Mouse (Mus musculus) hindbrain, embryonic 10.5 days (tissue): ENCODE results near the gene Herc4. TPM values are rescaled to one million over a fixed set of nuclear protein-coding genes. Genes with fewer than 3 reads are reported as not detected.
"Not testable (repeated sequence)": the region's sequence is repeated elsewhere in the genome, so short reads cannot be mapped to it uniquely, and the experiment has no call there.

Experiments
- DNase-seq: peaks from one replicate; pipeline ENCODE4 v3.0.0-alpha.2; 2017; ENCODE audit warnings: low spot score
- H3K27ac ChIP-seq: fragments of 300-500 bp; sonication (generic); 2 replicates; pipeline ENCODE4 v1.5.1; 2016; ENCODE audit warnings: mild to moderate bottlenecking, moderate library complexity
- H3K27me3 ChIP-seq: fragments of 300-500 bp; sonication (generic); 2 replicates; pipeline ENCODE4 v1.6.1; 2016; ENCODE audit warnings: mild to moderate bottlenecking; ENCODE audit not compliant: poor library complexity, insufficient read depth, severe bottlenecking
- H3K36me3 ChIP-seq: fragments of 300-500 bp; sonication (generic); 2 replicates; pipeline ENCODE4 v1.6.1; 2016; ENCODE audit warnings: mild to moderate bottlenecking, moderate library complexity
- H3K4me1 ChIP-seq: fragments of 300-500 bp; sonication (generic); replicated peaks from 2 replicates; pipeline ENCODE4 v1.6.1; 2016; ENCODE audit warnings: mild to moderate bottlenecking
- H3K4me3 ChIP-seq: fragments of 300-500 bp; sonication (generic); 2 replicates; pipeline ENCODE4 v1.5.1; 2016; ENCODE audit warnings: mild to moderate bottlenecking, moderate library complexity
- H3K9me3 ChIP-seq: fragments of 300-500 bp; sonication (generic); 2 replicates; pipeline ENCODE4 v1.6.1; 2016; ENCODE audit warnings: mild to moderate bottlenecking, moderate library complexity
- WGBS: fragments of 180-500 bp; shearing (Covaris S2); methylation state at CpG from one replicate; pipeline ENCODE4 v1.1.7; 2016; 5-methylcytosine and 5-hydroxymethylcytosine counted together
- polyA plus RNA-seq: library from polyadenylated mRNA; unstranded; fragments of >200 nt; fragmentation: Nextera tagmentation; extraction: Ambion mirVana; gene quantifications from 2 replicates; pipeline ENCODE4 v1.2.1, GENCODE M21; 2016

Herc4 gene
- polyA plus RNA-seq, 1 experiment from 2014 or later: 41.8 TPM

- Histone ChIP-seq H3K27me3 (no peaks in the 10 kb centered on the region; the same call in 1 of the 2 replicates), H3K36me3 (peaks cover 32% of the 10 kb centered on the region), H3K4me1 (peaks cover 24% of the 10 kb centered on the region), H3K9me3 (no peaks in the 10 kb centered on the region), H3K27ac (peak overlapping the region; percentile 97), H3K4me3 (peak overlapping the region; percentile 76)
- WGBS: 2% methylated on average over 105 of the region's 113 CpGs
- peak; percentile 68 for DNase-seq
Measured at GRCm38 (mm10) chr10:63337951-63338836, 94.6 kb downstream of the Herc4 start.

GRCm38 (mm10) chr10:63338914-63339643 lies 95.5 kb downstream of the Herc4 start:
- Histone ChIP-seq H3K27ac (peak overlapping the region; percentile 97), H3K4me1 (peaks cover 24% of the 10 kb centered on the region), H3K27me3 (no peaks in the 10 kb centered on the region; the same call in 1 of the 2 replicates), H3K36me3 (peaks cover 23% of the 10 kb centered on the region), H3K4me3 (peak overlapping the region; percentile 76), H3K9me3 (no peaks in the 10 kb centered on the region)
- under 1% methylated on average over 71 of the region's 74 CpGs for WGBS
- DNase-seq: peak; percentile 90

GRCm38 (mm10) chr10:63341351-63341750 lies 97.7 kb downstream of the Herc4 start:
- DNase-seq: no peak
- no peaks in the 10 kb centered on the region; the same call in 1 of the 2 replicates for H3K27me3 ChIP-seq
- H3K9me3 ChIP-seq: no peaks in the 10 kb centered on the region
- H3K4me3 ChIP-seq: no peak overlapping the region
- H3K27ac ChIP-seq: no peak overlapping the region
- H3K4me1 ChIP-seq: peaks cover 19% of the 10 kb centered on the region
- H3K36me3 ChIP-seq: peaks cover 1% of the 10 kb centered on the region; the same call in 1 of the 2 replicates
- 85% methylated on average over 2 of the region's 2 CpGs for WGBS

GRCm38 (mm10) chr10:63344751-63345150 lies 101.1 kb downstream of the Herc4 start:
- Histone ChIP-seq H3K9me3 (no peaks in the 10 kb centered on the region), H3K27me3 (no peaks in the 10 kb centered on the region; the same call in 1 of the 2 replicates), H3K4me1 (no peaks in the 10 kb centered on the region; the same call in 1 of the 2 replicates), H3K4me3 (no peak overlapping the region), H3K27ac (no peak overlapping the region), H3K36me3 (no peaks in the 10 kb centered on the region)
- no peak for DNase-seq
- WGBS: 92% methylated on average over 3 of the region's 3 CpGs

- Histone ChIP-seq H3K27ac (no peak overlapping the region; the same call in 1 of the 2 replicates), H3K36me3 (no peaks in the 10 kb centered on the region), H3K9me3 (no peaks in the 10 kb centered on the region), H3K4me1 (no peaks in the 10 kb centered on the region; the same call in 1 of the 2 replicates), H3K4me3 (no peak overlapping the region), H3K27me3 (no peaks in the 10 kb centered on the region)
- 60% methylated on average over 3 of the region's 3 CpGs for WGBS
- no peak for DNase-seq
Measured at GRCm38 (mm10) chr10:63348291-63348690, 104.7 kb downstream of the Herc4 start.

- Histone ChIP-seq H3K4me1 (no peaks in the 10 kb centered on the region; the same call in 1 of the 2 replicates), H3K9me3 (peaks cover 3% of the 10 kb centered on the region; the same call in 1 of the 2 replicates), H3K27me3 (no peaks in the 10 kb centered on the region), H3K36me3 (no peaks in the 10 kb centered on the region), H3K27ac (no peak overlapping the region), H3K4me3 (no peak overlapping the region)
- no peak for DNase-seq
- 91% methylated on average over 7 of the region's 7 CpGs for WGBS
Measured at GRCm38 (mm10) chr10:63350666-63351065, 107.1 kb downstream of the Herc4 start.

GRCm38 (mm10) chr10:63351099-63351498 lies 107.5 kb downstream of the Herc4 start:
- DNase-seq, H3K4me3 ChIP-seq, H3K4me1 ChIP-seq, H3K9me3 ChIP-seq, H3K36me3 ChIP-seq, H3K27me3 ChIP-seq, H3K27ac ChIP-seq: not testable (repeated sequence)
- 87% methylated on average over 7 of the region's 7 CpGs for WGBS

GRCm38 (mm10) chr10:63352111-63352510 lies 108.5 kb downstream of the Herc4 start:
- peaks cover 3% of the 10 kb centered on the region; the same call in 1 of the 2 replicates for H3K9me3 ChIP-seq
- no peaks in the 10 kb centered on the region; the same call in 1 of the 2 replicates for H3K4me1 ChIP-seq
- H3K36me3 ChIP-seq: no peaks in the 10 kb centered on the region
- DNase-seq: no peak
- H3K27ac ChIP-seq: no peak overlapping the region
- H3K4me3 ChIP-seq: no peak overlapping the region
- H3K27me3 ChIP-seq: no peaks in the 10 kb centered on the region
- WGBS: 90% methylated on average over 5 of the region's 5 CpGs

GRCm38 (mm10) chr10:63360502-63360901 lies 116.9 kb downstream of the Herc4 start:
- no peak overlapping the region for H3K27ac ChIP-seq
- no peak for DNase-seq
- WGBS: 57% methylated on average over 1 of the region's 1 CpGs
- H3K9me3 ChIP-seq: no peaks in the 10 kb centered on the region
- H3K4me3 ChIP-seq: no peak overlapping the region
- H3K27me3 ChIP-seq: no peaks in the 10 kb centered on the region
- no peaks in the 10 kb centered on the region for H3K36me3 ChIP-seq
- no peaks in the 10 kb centered on the region for H3K4me1 ChIP-seq

GRCm38 (mm10) chr10:63365918-63366455 lies 122.4 kb downstream of the Herc4 start:
- WGBS: 57% methylated on average over 7 of the region's 7 CpGs
- H3K9me3 ChIP-seq: no peaks in the 10 kb centered on the region
- H3K4me1 ChIP-seq: 0 out of 2 replicates have a peak, but pooled peaks cover 8% of the 10 kb centered on the region

GRCm38 (mm10) chr10:63367386-63367785 lies 123.8 kb downstream of the Herc4 start:
- H3K36me3 ChIP-seq: no peaks in the 10 kb centered on the region
- no peak for DNase-seq
- no peaks in the 10 kb centered on the region for H3K27me3 ChIP-seq
- WGBS: 79% methylated on average over 6 of the region's 6 CpGs
- H3K4me1 ChIP-seq: 0 out of 2 replicates have a peak, but pooled peaks cover 8% of the 10 kb centered on the region
- H3K9me3 ChIP-seq: no peaks in the 10 kb centered on the region
- H3K4me3 ChIP-seq: no peak overlapping the region
- no peak overlapping the region for H3K27ac ChIP-seq

More at GRCm38 (mm10) chr10:63365918-63366455, 122.4 kb downstream of the Herc4 start:
- no peak for DNase-seq
- Histone ChIP-seq H3K27me3 (no peaks in the 10 kb centered on the region), H3K36me3 (no peaks in the 10 kb centered on the region), H3K27ac (no peak overlapping the region), H3K4me3 (0 out of 2 replicates have a peak overlapping the region, but pooled peaks have one; percentile 9)
